Mouse (Mus musculus): ENCODE measurements around the gene Tmtc2.

DNA sequence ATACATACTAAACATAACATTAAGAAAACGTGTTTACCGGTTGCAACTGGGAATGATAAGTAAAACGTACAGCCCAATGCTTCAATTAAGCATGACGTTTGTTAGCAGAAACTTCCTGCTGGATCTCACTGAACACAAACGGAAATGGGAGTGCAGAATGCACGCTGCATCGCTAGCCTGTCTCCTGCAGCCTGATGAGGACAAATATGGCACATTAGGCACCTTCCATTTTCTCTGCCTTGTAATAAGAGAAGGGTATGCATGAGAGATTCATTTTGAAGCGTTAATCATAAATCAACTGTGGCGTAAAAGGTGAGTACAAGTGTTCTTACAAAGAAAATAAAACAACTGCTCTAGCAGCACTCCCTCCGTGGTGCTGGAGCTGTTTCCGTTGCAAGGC is 94.5 kb downstream of the Tmtc2 start:
- TF ChIP-seq CTCF (IDR thresholded peaks at IDR 0.05; ENCODE audit: low read depth): no peak
- TF ChIP-seq EP300 (IDR thresholded peaks at IDR 0.05; ENCODE audit: low read depth): no peak
